Mouse (Mus musculus): Measurements from ENCODE around the gene Nkd1.

DNA sequence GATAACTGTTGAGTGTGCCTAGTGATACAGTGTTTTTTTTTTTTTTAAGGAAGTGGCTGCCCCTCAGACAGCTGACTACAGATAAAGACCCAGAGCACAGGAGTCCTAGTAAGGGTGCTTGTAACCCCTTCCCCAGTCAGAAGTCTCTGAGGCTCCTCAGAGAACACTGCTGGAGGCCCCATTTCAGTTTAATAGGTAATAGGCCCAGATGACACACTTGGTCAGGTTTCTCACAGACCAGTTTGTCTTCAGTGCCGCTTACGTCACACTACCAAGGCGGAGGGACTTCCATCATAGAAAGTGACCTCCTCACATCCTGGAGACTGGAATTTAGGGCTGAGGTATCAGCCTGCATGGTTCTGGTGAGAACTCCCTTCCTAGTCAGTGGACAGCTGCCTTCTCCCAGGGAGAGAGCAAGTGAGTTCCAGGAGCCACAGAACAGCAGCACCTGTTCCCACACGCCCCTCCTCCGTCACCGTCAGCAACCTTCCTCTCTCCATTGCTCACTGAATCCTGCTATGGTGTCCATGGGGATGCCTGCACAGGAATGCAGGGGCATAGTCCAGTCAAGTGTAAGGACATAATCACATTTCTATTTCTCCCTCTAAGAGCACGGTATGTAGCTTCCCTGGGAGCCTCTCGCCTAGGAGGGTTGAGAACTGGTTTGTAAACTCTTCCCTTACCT, 67.2 kb downstream of the Nkd1 start:
- no peak for TF ChIP-seq CTCF (IDR thresholded peaks at IDR 0.05)
- no peak for TF ChIP-seq POLR2A (IDR thresholded peaks at IDR 0.05; ENCODE audit: insufficient read depth, low read depth, low read length)
- TF ChIP-seq EP300 (IDR thresholded peaks at IDR 0.05; ENCODE audit: insufficient read depth, low read depth, low read length): no peak

Data from heart, adult 2 months (tissue).